Mouse (Mus musculus) mammary gland, adult 2 months (tissue): ENCODE results near the gene Ap1b1. TPM values are rescaled to one million over a fixed set of nuclear protein-coding genes. Genes with fewer than 3 reads are reported as not detected.

Experiments used
- polyA plus RNA-seq: library from polyadenylated mRNA; depleted of rRNA; stranded (reverse); fragments of >200 nt; gene quantifications from 2 replicates; pipeline ENCODE4 v1.2.3, GENCODE M21; 2012; ENCODE audit warnings: low replicate concordance; rRNA removed

Gene Ap1b1
- polyA plus RNA-seq: 92.1 and 96.8 TPM in 2 replicates

GRCm38 (mm10) chr11:4986695-4987486 lies at the start of gene Ap1b1:
TSS of gene Ap1b1 (plus strand) at chr11:4986824.

GRCm38 (mm10) chr11:4947813-4948174 lies 38.8 kb upstream of the Ap1b1 start, which contains the start of gene Nefh:
TSS of gene Nefh (minus strand) at chr11:4948064.

GRCm38 (mm10) chr11:5057856-5058641 lies 71.4 kb downstream of the Ap1b1 start, which contains the start of gene Rasl10a:
TSS of gene Rasl10a (plus strand) at chr11:5058128.

GRCm38 (mm10) chr11:5065056-5065821 lies 78.6 kb downstream of the Ap1b1 start, which contains the start of gene Gas2l1:
TSS of gene Gas2l1 (minus strand) at chr11:5065327.

Other genes with a start within 250 kb of the Ap1b1 start
- gene Cabp7, start 240.0 kb upstream of the Ap1b1 start, polyA plus RNA-seq: 0.20 TPM in 1 of 2 replicates, not detected in the other
- 47.4 and 61.4 TPM in 2 replicates for gene Nf2, start 137.3 kb upstream of the Ap1b1 start, polyA plus RNA-seq
- gene Nipsnap1, start 112.9 kb upstream of the Ap1b1 start, polyA plus RNA-seq: 16.5 and 18.3 TPM in 2 replicates
- 14.5 and 19.3 TPM in 2 replicates for gene Thoc5, start 91.5 kb upstream of the Ap1b1 start, polyA plus RNA-seq
- gene Nefh, start 38.8 kb upstream of the Ap1b1 start, polyA plus RNA-seq: 0.36 and 1.4 TPM in 2 replicates
- 5.0 and 6.0 TPM in 2 replicates for gene Rasl10a, start 71.3 kb downstream of the Ap1b1 start, polyA plus RNA-seq
- 65.3 and 117 TPM in 2 replicates for gene Gas2l1, start 78.5 kb downstream of the Ap1b1 start, polyA plus RNA-seq
- 37.3 and 48.5 TPM in 2 replicates for gene Rhbdd3, start 112.1 kb downstream of the Ap1b1 start, polyA plus RNA-seq
- 405 and 472 TPM in 2 replicates for gene Ewsr1, start 112.4 kb downstream of the Ap1b1 start, polyA plus RNA-seq
- 15.9 and 32.0 TPM in 2 replicates for gene Emid1, start 165.4 kb downstream of the Ap1b1 start, polyA plus RNA-seq